Mouse (Mus musculus) cerebellum, adult 2 months (tissue): Measurements from ENCODE around the gene Coro2b.

Source experiments
- CTCF ChIP-seq: fragments of 200-500 bp; IDR thresholded peaks from 2 replicates; pipeline ENCODE4 v1.5.1; 2011; ENCODE audit warnings: low read depth, mild to moderate bottlenecking, control low read depth, low read length, moderate library complexity, borderline replicate concordance; ENCODE audit not compliant: insufficient read depth
- POLR2A ChIP-seq: fragments of 200-500 bp; IDR thresholded peaks from 2 replicates; pipeline ENCODE4 v1.6.1; 2011; ENCODE audit warnings: low read length, control low read depth, borderline replicate concordance; ENCODE audit not compliant: insufficient read depth

- TF ChIP-seq POLR2A, result peak; percentile 42; the same call in 1 of the 2 replicates
- TF ChIP-seq CTCF, result no peak
These were observed 115.8 kb downstream of the Coro2b start for GRCm38 (mm10) chr9:62421027-62421426.
